Mouse (Mus musculus) adrenal gland, adult 2 months (tissue): ENCODE data around the gene Tmem184a. TPM values are rescaled to one million over a fixed set of nuclear protein-coding genes. Genes with fewer than 3 reads are reported as not detected.

Source experiments
- DNase-seq: peaks from one replicate; pipeline ENCODE4 v3.0.0; 2021
- long read RNA-seq: library from polyadenylated mRNA; stranded (forward); transcript quantifications from one replicate; pipeline ENCODE4 v2.0.0, GENCODE M21; 2021
- polyA plus RNA-seq: library from polyadenylated mRNA; depleted of rRNA; stranded (reverse); fragments of >200 nt; gene quantifications from 2 replicates; pipeline ENCODE4 v1.2.3, GENCODE M21; 2012; rRNA removed
- total RNA-seq, 2 experiments: library from RNA; stranded (reverse); gene quantifications; 2 replicates each; pipeline ENCODE4 v1.2.3; 2021

Tmem184a gene
- total RNA-seq: under 1 TPM; 0.17 TPM
- 0.43 and 1.5 TPM in 2 replicates for polyA plus RNA-seq
- long read RNA-seq: 0 reads

DNA sequence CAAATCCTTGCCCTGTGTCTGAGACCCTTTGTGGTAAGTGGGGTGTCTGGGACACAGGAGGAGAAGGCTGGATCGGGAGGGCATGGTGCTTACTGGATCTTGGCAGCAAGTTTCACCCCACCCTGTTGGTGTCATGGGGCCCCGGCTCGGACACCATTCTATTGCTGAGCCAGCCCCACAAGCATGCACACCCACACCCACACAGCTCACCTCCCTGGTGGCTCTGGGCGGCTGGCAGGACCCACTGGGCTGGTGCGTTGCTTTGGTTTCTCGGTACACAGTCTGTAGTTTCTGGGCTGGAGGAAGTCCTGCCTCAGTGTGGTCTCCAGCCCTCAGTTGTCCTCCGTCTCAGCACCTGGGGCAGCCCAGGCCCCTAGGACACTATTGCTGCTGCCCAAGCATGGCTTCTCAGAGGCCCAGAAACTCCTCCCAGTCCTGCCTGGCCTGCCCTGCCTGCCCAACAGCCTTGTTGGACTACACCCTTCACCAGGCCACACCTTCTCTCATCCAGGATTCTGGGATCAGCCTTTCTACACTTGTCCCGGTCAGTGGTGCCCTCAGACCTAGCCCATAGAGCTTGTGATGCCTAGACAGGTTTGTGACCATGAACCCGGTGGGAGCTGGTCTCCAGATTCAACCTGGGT, at the start of gene Tmem184a:
Tmem184a (minus strand) TSS at position 380 of the 644 bp plus-strand sequence.
- no peak for DNase-seq

DNA sequence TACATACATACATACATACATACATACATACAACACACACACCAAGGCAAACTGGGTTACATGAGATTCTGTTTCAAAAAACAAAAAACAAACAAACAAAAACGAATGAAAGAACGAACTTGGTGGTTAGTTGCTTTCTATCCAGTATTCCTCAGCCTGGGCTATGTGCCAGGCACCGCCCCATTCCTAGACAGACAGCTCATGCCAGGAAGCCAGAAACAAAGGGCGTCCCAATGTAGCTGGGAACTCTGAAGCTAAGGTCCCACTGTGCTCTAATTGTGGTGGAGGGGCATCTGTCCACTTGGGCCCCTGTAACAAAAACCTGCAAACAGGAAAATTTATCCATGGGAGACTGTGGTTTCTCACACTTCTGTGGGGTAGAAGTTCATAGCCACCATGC, 43.0 kb upstream of the Tmem184a start:
- peak; percentile 84 for DNase-seq

- no peak for DNase-seq
These were observed 40.8 kb upstream of the Tmem184a start for GRCm38 (mm10) chr5:139860328-139861104.

DNA sequence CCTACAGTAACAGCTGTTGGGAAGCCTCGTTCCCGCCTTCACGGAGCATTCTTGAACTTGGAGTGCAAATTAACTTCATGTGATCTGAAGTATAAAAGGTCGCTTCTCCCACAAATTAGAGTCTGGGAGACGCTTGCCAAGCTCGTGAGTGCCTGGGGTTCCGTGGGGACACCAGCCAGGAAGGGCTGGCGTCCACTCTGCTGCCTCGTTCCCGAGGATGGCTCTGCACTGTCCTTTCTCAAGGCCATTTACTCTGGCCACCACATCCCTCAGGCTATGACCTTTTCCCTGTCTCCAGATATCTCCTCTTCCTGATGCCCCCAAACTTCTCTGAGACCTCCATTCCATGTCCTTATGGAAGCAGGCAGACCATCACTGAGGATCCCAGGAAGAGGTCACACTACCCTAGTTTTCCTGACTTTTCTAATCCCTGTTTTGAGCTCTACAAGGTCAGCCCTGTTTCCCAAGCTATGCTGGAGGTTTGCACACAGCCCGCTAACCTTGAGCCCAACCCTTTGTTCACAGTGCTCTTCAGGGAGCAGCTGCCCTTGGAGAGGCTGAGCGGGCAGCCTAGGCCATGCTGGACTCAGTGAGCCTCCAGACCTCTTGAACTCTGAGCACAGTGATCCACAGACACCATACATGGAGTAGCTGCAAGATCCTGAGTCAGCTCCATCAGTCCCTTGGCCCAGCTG, 30.1 kb upstream of the Tmem184a start:
- peak; percentile 78 for DNase-seq

GRCm38 (mm10) chr5:139839142-139839541, 19.4 kb upstream of the Tmem184a start:
- DNase-seq: no peak

- peak; percentile 45 for DNase-seq
These were observed 18.8 kb upstream of the Tmem184a start for GRCm38 (mm10) chr5:139838476-139838892.

DNA sequence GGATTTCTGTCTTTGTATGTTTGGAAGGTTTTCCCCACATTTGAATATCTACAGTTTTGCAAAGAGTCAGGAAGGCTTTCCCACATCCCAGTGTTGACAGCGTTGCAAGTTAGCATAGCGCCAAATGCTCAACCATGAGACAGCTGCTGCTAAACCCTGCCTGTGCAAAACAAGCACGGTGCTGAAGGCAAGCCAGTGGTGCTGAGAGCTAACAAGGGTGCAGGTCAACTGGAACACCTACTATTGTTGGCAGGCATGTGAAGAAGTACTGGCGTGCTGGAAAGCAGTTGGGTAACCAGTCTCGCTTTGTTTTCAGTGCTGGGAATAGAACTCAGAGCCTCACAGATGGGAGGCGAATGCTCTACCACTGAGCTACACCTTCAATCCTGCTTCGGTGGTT, 16.0 kb upstream of the Tmem184a start:
- DNase-seq: no peak

DNA sequence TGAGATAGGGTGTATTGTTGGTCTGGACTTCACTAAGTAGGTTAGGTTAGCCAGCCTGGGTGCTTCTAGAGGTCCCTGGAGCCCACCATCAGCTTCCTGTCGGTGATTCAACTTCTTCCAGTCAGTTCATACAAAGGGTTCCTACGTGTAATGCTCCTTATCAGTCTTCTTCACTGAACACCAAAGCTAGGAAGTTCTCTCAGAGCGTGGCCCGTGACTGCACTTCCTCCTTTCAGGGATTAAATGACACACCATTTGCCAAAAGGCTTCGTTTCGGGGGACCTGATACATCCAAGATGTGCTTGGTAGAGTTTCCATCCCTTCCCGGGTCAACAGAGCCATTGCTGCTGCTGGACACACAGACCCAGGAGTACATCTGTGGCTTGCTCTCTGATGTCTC, 12.4 kb upstream of the Tmem184a start:
- DNase-seq: no peak

- DNase-seq: no peak
These were observed 11.0 kb upstream of the Tmem184a start for GRCm38 (mm10) chr5:139830734-139831133.

- no peak for DNase-seq
These were observed 9.7 kb upstream of the Tmem184a start for GRCm38 (mm10) chr5:139829384-139829783.

GRCm38 (mm10) chr5:139827593-139827992, 7.9 kb upstream of the Tmem184a start:
- DNase-seq: no peak

DNA sequence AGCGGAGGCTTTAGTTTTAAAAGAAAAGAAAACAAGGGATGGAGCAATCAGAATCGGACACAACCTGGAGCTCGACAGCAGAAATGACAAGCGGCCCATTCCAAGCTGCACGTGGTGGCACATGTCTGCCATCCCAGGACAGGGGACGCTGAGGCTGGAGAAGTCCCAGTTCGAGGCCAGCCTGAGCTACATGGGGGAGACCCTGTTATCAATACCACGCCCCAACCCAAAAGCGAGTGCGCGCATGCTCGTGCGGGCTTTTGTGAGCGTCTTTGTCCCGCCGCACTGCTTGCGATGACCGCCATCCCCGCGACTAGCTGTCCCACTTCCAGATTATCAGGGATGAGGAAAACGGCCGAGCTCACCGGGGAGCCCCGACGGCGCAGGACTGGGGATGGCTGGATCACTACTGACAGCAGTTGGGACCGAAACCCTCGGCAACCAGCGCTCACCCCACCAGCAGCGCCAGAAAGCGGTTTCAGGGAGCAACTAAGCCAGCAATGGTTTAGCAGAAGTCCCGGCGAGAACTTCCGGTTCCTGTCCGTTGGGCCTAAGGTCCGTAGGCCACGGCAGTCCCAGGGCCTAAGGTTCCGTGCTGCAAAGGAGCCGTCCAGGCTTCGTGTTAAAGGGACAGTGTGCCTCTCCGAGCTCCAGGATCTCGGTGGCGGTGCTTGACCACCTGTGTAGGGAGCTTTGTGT, 6.8 kb upstream of the Tmem184a start, which contains the start of the genes Gm26938 and Psmg3:
Gm26938 (minus strand) TSS at position 51 of the 699 bp plus-strand sequence.
Psmg3 (minus strand) TSS at position 529 of the 699 bp plus-strand sequence.
- DNase-seq: peak; percentile 94

GRCm38 (mm10) chr5:139825947-139826346, 6.2 kb upstream of the Tmem184a start:
- no peak for DNase-seq

GRCm38 (mm10) chr5:139824531-139824930, 4.8 kb upstream of the Tmem184a start:
- no peak for DNase-seq

- DNase-seq: no peak
These were observed 2.0 kb upstream of the Tmem184a start for GRCm38 (mm10) chr5:139821466-139822459.

DNA sequence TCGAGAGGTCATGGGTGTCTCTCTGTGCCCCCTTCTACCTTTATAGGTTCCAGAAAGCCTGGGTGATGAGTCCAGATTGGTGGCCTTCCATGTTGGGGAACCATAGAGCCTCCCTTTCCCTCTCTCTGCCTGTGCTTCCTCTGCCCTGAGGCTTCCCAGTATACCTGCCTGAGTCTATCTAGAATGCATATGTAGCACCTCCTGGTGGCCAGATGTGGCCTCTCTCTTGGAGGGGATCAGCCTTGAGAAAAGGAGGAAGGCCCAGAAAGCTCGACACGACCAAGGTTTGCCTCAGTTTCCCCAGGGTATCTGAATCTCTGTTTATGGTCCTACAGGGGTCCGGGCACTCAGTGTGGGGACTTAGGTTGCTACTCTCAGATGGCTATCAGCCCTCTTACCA, 916 bp downstream of the Tmem184a start:
- peak; percentile 34 for DNase-seq

DNA sequence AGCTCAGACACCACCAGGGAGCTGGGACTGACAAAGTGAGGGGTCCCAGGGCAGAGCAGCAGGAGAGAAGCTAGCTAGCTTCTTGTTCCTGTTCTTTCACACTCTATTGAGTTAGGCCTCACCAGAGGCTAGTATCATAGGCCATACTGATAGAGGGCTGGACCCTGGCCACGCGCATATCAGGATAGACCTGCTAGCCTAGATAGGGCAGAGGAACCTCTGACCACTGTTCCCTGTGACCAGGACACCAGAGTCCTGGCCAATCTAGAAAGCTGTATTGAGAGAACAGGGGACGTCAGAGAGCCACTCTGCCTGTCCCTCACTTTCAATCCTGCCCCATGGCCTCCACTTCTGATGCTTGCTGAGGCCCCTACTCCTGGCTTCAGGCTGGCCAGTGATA, 1.7 kb downstream of the Tmem184a start:
- no peak for DNase-seq

- no peak for DNase-seq
These were observed 2.4 kb downstream of the Tmem184a start for GRCm38 (mm10) chr5:139817292-139817691.

GRCm38 (mm10) chr5:139816445-139816844, 3.3 kb downstream of the Tmem184a start:
- DNase-seq: peak; percentile 41

- peak; percentile 54 for DNase-seq
These were observed 3.8 kb downstream of the Tmem184a start for GRCm38 (mm10) chr5:139815964-139816363.

GRCm38 (mm10) chr5:139813963-139814381, 5.7 kb downstream of the Tmem184a start:
- DNase-seq: no peak
